Mouse (Mus musculus) CH12.LX (cell line): Measurements from ENCODE around the gene Dnal1.

Experiments used
- CTCF ChIP-seq, 2 experiments: IDR thresholded peaks in 1 of 2; conservative IDR thresholded peaks in 1 of 2; 2 replicates each; pipeline ENCODE4 v1.5.1; 2011 to 2012; ENCODE audit warnings: low read depth in 2 of 2, low read length in 2 of 2, improper control_type of control experiment in 1 of 2, inconsistent platforms in 1 of 2, mild to moderate bottlenecking in 1 of 2, moderate library complexity in 1 of 2
- ELF1 ChIP-seq: IDR thresholded peaks from 2 replicates; pipeline ENCODE4 v1.6.1; 2014; ENCODE audit warnings: low read depth, mild to moderate bottlenecking, inconsistent platforms, low read length, improper control_type of control experiment
- POLR2A ChIP-seq: IDR thresholded peaks from 2 replicates; pipeline ENCODE4 v1.6.1; 2011; ENCODE audit warnings: low read depth, mild to moderate bottlenecking, improper control_type of control experiment, low read length
- TCF12 ChIP-seq: IDR thresholded peaks from 2 replicates; pipeline ENCODE4 v1.6.1; 2014; ENCODE audit warnings: low read depth, mild to moderate bottlenecking, inconsistent platforms, low read length, improper control_type of control experiment

- TF ChIP-seq ELF1 (no peak), POLR2A (no peak), TCF12 (no peak), CTCF (conservative IDR thresholded peaks at IDR 0.05 in 1 of 2, IDR thresholded peaks at IDR 0.05 in 1 of 2; ENCODE audit: low read depth in 2 of 2, low read length in 2 of 2) (no peak)
Measured at GRCm38 (mm10) chr12:84152352-84153190, 38.4 kb downstream of the Dnal1 start.
